Mouse (Mus musculus): ENCODE measurements at regions not wholly inside any gene's neighbourhood (a gene's known extent, or its start where the extent isn't known, plus 50 kb on each side); places are given as distances from the start of the nearest gene placed in this dataset.

- Histone ChIP-seq H3K4me1 (no peaks in the 10 kb centered on the region), H3K27ac (no peak overlapping the region), H3K4me2 (no peak overlapping the region), H3K9ac (no peak overlapping the region), H3K27me3 (no peaks in the 10 kb centered on the region), H3K36me3 (no peaks in the 10 kb centered on the region), H3K4me3 (no peak overlapping the region), H3K9me3 (no peaks in the 10 kb centered on the region)
- 68% methylated on average over 2 of the region's 2 CpGs for WGBS
- no peak for ATAC-seq (ENCODE audit: insufficient number of reproducible peaks, low FRiP score, low TSS enrichment, low read depth)
These were observed 276.1 kb downstream of the Wdr20rt start for GRCm38 (mm10) chr12:65501459-65501858.

DNA sequence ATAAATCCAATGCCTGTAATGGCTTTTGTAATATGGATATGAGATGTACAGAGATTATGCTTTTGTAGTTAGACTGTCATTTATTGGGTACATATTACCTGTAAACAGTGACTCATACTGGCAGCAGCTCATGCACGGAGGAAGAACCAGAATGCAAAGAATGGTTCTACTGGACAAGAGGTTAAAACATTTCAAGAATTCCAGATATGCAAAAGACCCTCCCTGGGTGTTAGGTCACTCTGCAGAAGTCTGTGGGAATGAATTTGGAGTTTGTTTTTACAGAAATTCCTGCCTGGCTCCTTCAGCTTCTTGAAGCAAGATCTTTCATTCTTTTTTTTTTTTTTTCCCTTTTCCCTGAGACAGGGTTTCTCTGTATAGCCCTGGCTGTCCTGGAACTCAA lies 276.7 kb downstream of the Wdr20rt start:
- Histone ChIP-seq H3K27ac (no peak overlapping the region), H3K9me3 (no peaks in the 10 kb centered on the region), H3K4me2 (no peak overlapping the region), H3K36me3 (no peaks in the 10 kb centered on the region), H3K27me3 (no peaks in the 10 kb centered on the region), H3K9ac (no peak overlapping the region), H3K4me1 (no peaks in the 10 kb centered on the region), H3K4me3 (no peak overlapping the region)
- no peak for ATAC-seq (ENCODE audit: insufficient number of reproducible peaks, low FRiP score, low TSS enrichment, low read depth)
- WGBS: 44% methylated on average over 1 of the region's 1 CpGs

- Histone ChIP-seq H3K9ac (no peak overlapping the region), H3K9me3 (no peaks in the 10 kb centered on the region), H3K4me3 (no peak overlapping the region), H3K4me2 (no peak overlapping the region), H3K36me3 (no peaks in the 10 kb centered on the region), H3K4me1 (no peaks in the 10 kb centered on the region), H3K27me3 (no peaks in the 10 kb centered on the region), H3K27ac (no peak overlapping the region)
- ATAC-seq (ENCODE audit: insufficient number of reproducible peaks, low FRiP score, low TSS enrichment, low read depth): no peak
- 70% methylated on average over 1 of the region's 1 CpGs for WGBS
These were observed 287.8 kb downstream of the Wdr20rt start for GRCm38 (mm10) chr12:65513070-65513469.

- Histone ChIP-seq H3K27me3 (no peaks in the 10 kb centered on the region), H3K4me2 (no peak overlapping the region), H3K9ac (no peak overlapping the region), H3K9me3 (no peaks in the 10 kb centered on the region), H3K4me3 (no peak overlapping the region), H3K27ac (no peak overlapping the region), H3K4me1 (no peaks in the 10 kb centered on the region), H3K36me3 (no peaks in the 10 kb centered on the region)
- 66% methylated on average over 3 of the region's 3 CpGs for WGBS
- ATAC-seq (ENCODE audit: insufficient number of reproducible peaks, low FRiP score, low TSS enrichment, low read depth): no peak
These were observed 308.9 kb downstream of the Wdr20rt start for GRCm38 (mm10) chr12:65534142-65534690.

GRCm38 (mm10) chr12:65548301-65548700 lies 323.0 kb downstream of the Wdr20rt start:
- no peaks in the 10 kb centered on the region for H3K27me3 ChIP-seq
- H3K4me2 ChIP-seq: no peak overlapping the region
- H3K4me1 ChIP-seq: no peaks in the 10 kb centered on the region
- no peaks in the 10 kb centered on the region for H3K9me3 ChIP-seq
- no peaks in the 10 kb centered on the region for H3K36me3 ChIP-seq
- H3K9ac ChIP-seq: no peak overlapping the region
- 90% methylated on average over 4 of the region's 4 CpGs for WGBS
- ATAC-seq (ENCODE audit: insufficient number of reproducible peaks, low FRiP score, low TSS enrichment, low read depth): no peak
- H3K27ac ChIP-seq: no peak overlapping the region
- no peak overlapping the region for H3K4me3 ChIP-seq

DNA sequence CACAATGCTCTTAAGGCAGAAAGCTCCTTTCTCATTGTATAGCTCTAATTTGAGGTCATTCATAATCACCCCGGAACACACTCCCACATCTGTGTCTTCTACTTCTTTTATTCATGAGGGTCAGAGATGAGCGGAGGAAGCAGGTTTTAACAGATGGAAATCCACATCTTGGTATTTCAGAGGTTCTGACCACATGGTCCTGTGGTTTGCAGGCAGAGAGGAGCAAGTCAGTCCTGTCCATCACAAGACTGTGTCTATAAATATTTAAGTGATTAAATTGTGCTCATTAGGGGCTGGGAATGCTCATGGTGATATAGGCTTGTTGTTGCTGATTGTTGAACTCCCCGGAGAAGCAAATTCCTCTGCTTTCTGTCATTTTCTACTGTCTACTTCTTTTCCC lies 326.9 kb downstream of the Wdr20rt start:
- H3K9ac ChIP-seq: no peak overlapping the region
- no peak for ATAC-seq (ENCODE audit: insufficient number of reproducible peaks, low FRiP score, low TSS enrichment, low read depth)
- H3K9me3 ChIP-seq: no peaks in the 10 kb centered on the region
- H3K4me1 ChIP-seq: no peaks in the 10 kb centered on the region
- no peaks in the 10 kb centered on the region for H3K36me3 ChIP-seq
- H3K4me3 ChIP-seq: no peak overlapping the region
- H3K27me3 ChIP-seq: no peaks in the 10 kb centered on the region
- 97% methylated on average over 3 of the region's 3 CpGs for WGBS
- H3K4me2 ChIP-seq: no peak overlapping the region
- no peak overlapping the region for H3K27ac ChIP-seq

DNA sequence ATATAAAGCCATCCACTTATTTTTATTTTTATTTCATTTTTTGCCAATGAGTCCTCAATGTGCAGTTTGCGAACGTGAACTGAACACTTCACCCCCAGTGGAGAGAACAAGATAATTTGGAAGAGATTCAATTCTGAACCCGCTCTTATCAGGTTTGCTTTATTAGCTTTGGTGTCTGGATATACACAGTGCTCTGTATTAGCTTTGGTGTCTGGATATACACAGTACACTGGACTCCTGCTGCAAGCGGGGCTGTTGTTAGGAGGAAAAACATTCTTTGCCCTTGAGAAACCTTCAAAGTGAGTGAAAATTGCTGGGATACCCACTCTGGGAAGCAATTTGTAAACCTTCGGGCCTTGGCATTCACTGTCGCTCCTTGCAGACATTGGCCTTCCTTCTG lies 333.7 kb downstream of the Wdr20rt start:
- Histone ChIP-seq H3K9me3 (no peaks in the 10 kb centered on the region), H3K27me3 (no peaks in the 10 kb centered on the region), H3K27ac (no peak overlapping the region), H3K9ac (no peak overlapping the region), H3K4me1 (no peaks in the 10 kb centered on the region), H3K36me3 (no peaks in the 10 kb centered on the region), H3K4me2 (no peak overlapping the region), H3K4me3 (no peak overlapping the region)
- WGBS: 82% methylated on average over 6 of the region's 6 CpGs
- no peak for ATAC-seq (ENCODE audit: insufficient number of reproducible peaks, low FRiP score, low TSS enrichment, low read depth)

- H3K36me3 ChIP-seq: no peaks in the 10 kb centered on the region
- H3K27me3 ChIP-seq: no peaks in the 10 kb centered on the region
- no peaks in the 10 kb centered on the region for H3K9me3 ChIP-seq
- H3K27ac ChIP-seq: no peak overlapping the region
- H3K9ac ChIP-seq: no peak overlapping the region
- no peak overlapping the region for H3K4me2 ChIP-seq
- H3K4me1 ChIP-seq: no peaks in the 10 kb centered on the region
- no peak for ATAC-seq (ENCODE audit: insufficient number of reproducible peaks, low FRiP score, low TSS enrichment, low read depth)
- H3K4me3 ChIP-seq: no peak overlapping the region
- WGBS: 77% methylated on average over 3 of the region's 3 CpGs
These were observed 334.5 kb downstream of the Wdr20rt start for GRCm38 (mm10) chr12:65559809-65560208.

DNA sequence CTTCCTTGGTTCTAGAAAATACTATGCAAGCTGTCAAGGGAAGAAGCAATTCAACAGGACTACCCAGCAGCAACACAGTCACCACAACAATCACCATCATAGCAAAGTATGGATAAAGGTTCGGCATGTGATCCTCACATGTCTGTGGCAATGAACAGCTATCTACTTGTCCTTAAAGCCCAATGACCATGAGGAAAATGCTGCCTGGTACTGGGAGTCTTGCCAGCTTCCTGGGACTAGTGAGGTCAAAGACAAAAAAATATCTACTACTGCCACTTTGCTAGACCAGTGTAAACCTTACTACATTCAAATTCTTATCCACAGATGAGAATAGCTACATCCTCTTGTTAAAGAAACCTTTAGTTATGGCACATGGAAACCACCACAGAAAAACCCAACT lies 346.3 kb downstream of the Wdr20rt start:
- ATAC-seq (ENCODE audit: insufficient number of reproducible peaks, low FRiP score, low TSS enrichment, low read depth): no peak
- no peak overlapping the region for H3K9ac ChIP-seq

GRCm38 (mm10) chr12:65593559-65593958 lies 368.2 kb downstream of the Wdr20rt start:
- ATAC-seq (ENCODE audit: insufficient number of reproducible peaks, low FRiP score, low TSS enrichment, low read depth): no peak
- 83% methylated on average over 1 of the region's 1 CpGs for WGBS
- Histone ChIP-seq H3K27me3 (no peaks in the 10 kb centered on the region), H3K4me2 (no peak overlapping the region), H3K4me3 (no peak overlapping the region), H3K4me1 (no peaks in the 10 kb centered on the region), H3K36me3 (no peaks in the 10 kb centered on the region), H3K27ac (no peak overlapping the region), H3K9ac (no peak overlapping the region), H3K9me3 (no peaks in the 10 kb centered on the region)

More for the DNA sequence above, 346.3 kb downstream of the Wdr20rt start:
- Histone ChIP-seq H3K27ac (no peak overlapping the region), H3K4me3 (no peak overlapping the region), H3K9me3 (no peaks in the 10 kb centered on the region), H3K4me1 (no peaks in the 10 kb centered on the region), H3K27me3 (no peaks in the 10 kb centered on the region), H3K36me3 (no peaks in the 10 kb centered on the region), H3K4me2 (no peak overlapping the region)
- WGBS: 89% methylated on average over 1 of the region's 1 CpGs

DNA sequence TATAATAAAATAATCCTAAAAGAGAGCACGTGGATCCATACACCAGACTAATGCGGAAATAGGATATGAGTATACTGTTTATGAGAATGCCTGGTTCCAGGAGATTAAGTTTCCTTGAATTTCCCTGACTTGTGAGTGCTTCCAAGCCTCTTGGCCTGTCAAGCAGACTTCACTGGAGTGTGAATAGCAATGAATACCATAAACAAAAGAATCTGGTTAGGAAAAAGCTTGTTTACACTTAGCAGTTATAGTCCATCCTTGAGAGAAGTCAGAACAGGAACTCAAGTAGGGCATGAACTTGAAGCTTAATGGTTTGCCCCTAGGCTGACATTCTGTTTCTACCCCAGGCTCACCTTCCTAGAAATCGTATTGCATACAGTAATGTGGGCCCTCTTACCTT lies 368.8 kb downstream of the Wdr20rt start:
- Histone ChIP-seq H3K4me2 (no peak overlapping the region), H3K9ac (no peak overlapping the region), H3K4me3 (no peak overlapping the region), H3K36me3 (no peaks in the 10 kb centered on the region), H3K27me3 (no peaks in the 10 kb centered on the region), H3K4me1 (no peaks in the 10 kb centered on the region), H3K9me3 (no peaks in the 10 kb centered on the region), H3K27ac (no peak overlapping the region)
- 75% methylated on average over 3 of the region's 3 CpGs for WGBS
- ATAC-seq (ENCODE audit: insufficient number of reproducible peaks, low FRiP score, low TSS enrichment, low read depth): no peak

GRCm38 (mm10) chr12:65644232-65644631 lies 418.9 kb downstream of the Wdr20rt start:
- no peak for ATAC-seq (ENCODE audit: insufficient number of reproducible peaks, low FRiP score, low TSS enrichment, low read depth)
- Histone ChIP-seq H3K9me3 (no peaks in the 10 kb centered on the region), H3K4me1 (no peaks in the 10 kb centered on the region), H3K4me3 (no peak overlapping the region), H3K9ac (no peak overlapping the region), H3K4me2 (no peak overlapping the region), H3K27me3 (no peaks in the 10 kb centered on the region), H3K36me3 (no peaks in the 10 kb centered on the region), H3K27ac (no peak overlapping the region)
- WGBS: 84% methylated on average over 1 of the region's 1 CpGs

- 88% methylated on average over 1 of the region's 1 CpGs for WGBS
- H3K4me2 ChIP-seq: no peak overlapping the region
- H3K4me3 ChIP-seq: no peak overlapping the region
- no peak for ATAC-seq (ENCODE audit: insufficient number of reproducible peaks, low FRiP score, low TSS enrichment, low read depth)
- no peaks in the 10 kb centered on the region for H3K9me3 ChIP-seq
- no peak overlapping the region for H3K27ac ChIP-seq
- no peak overlapping the region for H3K9ac ChIP-seq
- no peaks in the 10 kb centered on the region for H3K36me3 ChIP-seq
- no peaks in the 10 kb centered on the region for H3K27me3 ChIP-seq
- no peaks in the 10 kb centered on the region for H3K4me1 ChIP-seq
These were observed 431.5 kb downstream of the Wdr20rt start for GRCm38 (mm10) chr12:65656772-65657171.

All from limb, embryonic 15.5 days (tissue).